Mouse (Mus musculus): ENCODE measurements around the gene Sh2b3.

Sh2b3 gene

DNA sequence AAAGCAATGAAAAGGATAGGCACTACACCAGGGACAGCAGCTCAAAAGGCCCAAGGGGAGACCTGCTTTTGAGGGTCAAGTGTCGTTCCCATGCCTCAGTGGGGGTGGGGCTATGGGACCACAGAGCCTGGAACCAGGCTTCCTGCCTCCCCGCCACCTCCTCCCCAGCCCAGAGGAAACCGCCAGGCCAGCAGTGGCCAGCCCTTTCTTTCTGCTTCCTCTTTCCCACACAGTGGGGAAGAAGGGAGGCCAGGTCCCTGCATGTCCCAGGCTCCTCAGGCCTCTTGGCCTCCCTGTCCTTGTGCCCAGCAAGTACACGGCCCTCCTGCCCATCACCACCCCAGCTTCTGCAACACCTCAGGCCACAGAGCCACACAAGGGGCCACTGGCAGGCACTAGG, 13.3 kb downstream of the Sh2b3 start:
- no peak for DNase-seq (ENCODE audit: low read depth, low spot score)

GRCm38 (mm10) chr5:121823668-121824067, 13.8 kb downstream of the Sh2b3 start:
- no peak for DNase-seq (ENCODE audit: low read depth, low spot score)

GRCm38 (mm10) chr5:121822786-121823505, 14.5 kb downstream of the Sh2b3 start:
- DNase-seq (ENCODE audit: low read depth, low spot score), result no peak

DNA sequence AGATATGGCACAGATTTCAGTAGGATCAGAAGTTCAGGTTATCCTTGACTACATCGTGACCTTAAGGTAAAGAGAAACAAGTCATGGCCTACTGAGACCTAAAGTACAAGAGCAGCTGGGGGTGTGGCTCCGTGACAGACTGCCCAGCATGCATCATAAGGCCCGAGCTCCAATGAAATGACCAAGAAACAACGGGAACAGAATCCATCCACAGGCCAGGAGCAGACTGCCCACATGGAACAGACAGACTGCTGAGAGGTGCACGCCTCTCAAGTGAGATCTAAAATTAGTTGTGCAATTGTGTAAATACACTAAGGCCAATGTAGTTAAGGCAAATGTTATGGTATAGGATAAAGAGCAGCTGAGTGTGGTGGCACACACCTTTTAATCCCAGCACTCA, 15.9 kb downstream of the Sh2b3 start:
- no peak for DNase-seq (ENCODE audit: low read depth, low spot score)

DNA sequence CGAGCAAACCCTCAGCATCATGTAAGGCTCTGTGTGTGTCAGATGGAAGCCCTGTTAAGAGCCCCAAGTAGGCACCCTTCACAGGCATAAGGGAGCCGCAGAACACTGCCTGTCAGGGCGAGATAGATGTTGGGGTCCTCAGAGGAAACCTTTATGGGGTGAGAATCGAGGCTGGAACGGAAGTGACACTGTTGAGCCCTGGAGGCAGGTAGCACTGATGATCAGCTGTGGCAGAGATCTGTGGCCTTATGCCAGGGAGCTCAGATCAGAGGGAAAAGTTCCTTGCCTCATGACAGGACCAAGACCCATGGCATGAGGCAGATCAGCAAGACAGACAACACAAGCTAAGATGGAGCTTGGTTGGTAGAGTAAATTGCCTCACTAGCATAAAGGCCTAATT, 16.3 kb downstream of the Sh2b3 start:
- no peak for DNase-seq (ENCODE audit: low read depth, low spot score)

DNA sequence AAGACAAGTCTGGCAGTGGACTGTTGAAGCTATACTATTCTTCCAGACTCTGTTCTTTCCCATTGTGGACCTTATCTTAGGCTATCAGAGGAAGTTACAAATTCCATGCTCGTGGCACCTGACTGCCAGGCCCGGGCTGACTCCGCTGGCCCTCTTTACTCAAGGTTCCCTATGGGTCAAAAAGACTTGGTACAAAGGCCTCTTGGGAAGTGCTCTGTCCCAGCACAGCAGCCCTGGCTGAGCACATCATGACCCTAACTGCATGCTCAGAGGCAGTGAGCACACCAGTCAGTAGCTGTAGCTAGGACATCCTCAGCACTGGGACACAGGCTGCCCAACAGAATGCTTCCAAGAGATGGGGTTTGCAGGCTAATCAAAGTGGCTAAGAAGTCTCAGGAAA, 16.8 kb downstream of the Sh2b3 start:
- no peak for DNase-seq (ENCODE audit: low read depth, low spot score)

DNA sequence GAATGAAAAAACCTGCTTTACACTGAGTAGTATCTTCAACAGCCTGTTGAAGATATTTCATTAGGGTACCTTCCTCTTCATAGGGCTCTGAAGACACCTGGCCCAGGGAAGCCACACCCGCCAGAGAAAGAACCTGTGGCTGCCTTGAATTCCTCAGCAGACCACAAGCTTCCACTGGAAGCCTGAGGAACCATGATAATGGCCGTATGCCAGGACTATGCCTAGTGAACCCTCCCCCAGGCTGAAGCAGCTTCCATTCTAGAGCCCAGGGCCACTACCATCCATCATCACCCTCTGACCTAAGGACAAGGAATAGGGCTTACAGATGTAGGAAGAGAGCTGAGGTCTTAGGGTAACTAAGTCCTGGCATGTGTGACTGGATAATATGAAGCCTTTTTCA, 17.3 kb downstream of the Sh2b3 start:
- DNase-seq (ENCODE audit: low read depth, low spot score), result peak; percentile 81

- no peak for DNase-seq (ENCODE audit: low read depth, low spot score)
These were observed 17.9 kb downstream of the Sh2b3 start for GRCm38 (mm10) chr5:121819559-121819958.

DNA sequence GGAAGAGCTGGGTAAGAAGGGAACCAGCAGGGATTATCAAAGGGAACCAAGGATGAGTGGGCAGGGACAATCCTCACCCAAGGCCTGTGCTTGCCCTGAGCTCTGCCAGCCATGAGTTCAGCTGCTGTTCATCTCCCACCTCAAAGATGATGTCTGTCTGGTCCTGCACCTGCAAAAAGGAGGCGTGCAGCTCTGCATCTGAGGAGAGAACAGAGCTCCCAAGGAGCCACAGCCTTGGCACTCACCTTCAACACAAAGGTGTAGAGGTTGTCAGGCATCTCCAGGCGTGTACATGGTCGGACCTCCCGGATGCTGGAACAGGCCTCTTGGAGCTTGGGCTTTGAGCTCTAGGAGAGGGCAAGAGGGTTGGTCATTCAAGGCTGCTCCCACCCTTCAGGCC, 18.6 kb downstream of the Sh2b3 start:
- no peak for DNase-seq (ENCODE audit: low read depth, low spot score)

DNA sequence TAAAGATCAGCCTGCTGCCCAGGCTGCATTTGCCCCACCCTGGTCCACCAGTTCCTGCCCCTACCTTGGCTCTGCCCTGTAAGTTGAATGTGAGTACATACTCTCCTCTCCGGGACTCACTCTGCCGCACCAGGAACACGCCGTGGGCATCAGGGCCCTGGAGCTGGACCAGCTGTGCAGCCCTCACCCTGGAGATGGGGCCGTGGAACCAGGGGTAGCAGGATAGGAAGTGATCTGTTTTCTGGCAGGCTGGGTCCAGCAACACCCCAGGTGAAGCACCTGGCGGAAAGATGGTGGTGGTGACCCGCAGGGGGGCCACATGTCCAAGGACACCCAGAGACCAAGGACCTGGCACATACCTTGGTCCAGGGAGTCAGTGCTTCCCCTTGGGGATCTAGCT, 19.0 kb downstream of the Sh2b3 start:
- DNase-seq (ENCODE audit: low read depth, low spot score), result no peak

- DNase-seq (ENCODE audit: low read depth, low spot score), result no peak
These were observed 19.9 kb downstream of the Sh2b3 start for GRCm38 (mm10) chr5:121817551-121817950.

DNA sequence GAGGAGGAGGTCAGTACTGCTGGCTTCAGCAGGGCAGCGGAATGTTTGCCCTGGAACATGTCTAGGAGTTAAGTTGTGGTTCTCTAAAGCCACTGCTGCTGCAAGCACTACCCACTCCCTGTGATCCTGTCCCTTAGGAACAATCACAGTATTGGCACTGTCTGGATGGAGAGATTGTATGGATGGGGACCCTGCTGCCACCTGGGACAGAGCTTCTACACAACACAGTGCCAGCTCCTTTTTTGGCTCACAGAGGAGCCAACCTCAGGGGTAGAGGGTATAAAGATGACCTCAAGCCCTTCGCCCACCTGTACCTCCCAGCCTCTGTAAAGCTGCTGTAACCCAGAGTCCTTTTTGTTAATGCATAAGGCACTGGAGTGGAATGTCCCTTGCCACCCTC, 20.8 kb downstream of the Sh2b3 start:
- no peak for DNase-seq (ENCODE audit: low read depth, low spot score)

- DNase-seq (ENCODE audit: low read depth, low spot score), result no peak
These were observed 21.5 kb downstream of the Sh2b3 start for GRCm38 (mm10) chr5:121815867-121816380.

DNA sequence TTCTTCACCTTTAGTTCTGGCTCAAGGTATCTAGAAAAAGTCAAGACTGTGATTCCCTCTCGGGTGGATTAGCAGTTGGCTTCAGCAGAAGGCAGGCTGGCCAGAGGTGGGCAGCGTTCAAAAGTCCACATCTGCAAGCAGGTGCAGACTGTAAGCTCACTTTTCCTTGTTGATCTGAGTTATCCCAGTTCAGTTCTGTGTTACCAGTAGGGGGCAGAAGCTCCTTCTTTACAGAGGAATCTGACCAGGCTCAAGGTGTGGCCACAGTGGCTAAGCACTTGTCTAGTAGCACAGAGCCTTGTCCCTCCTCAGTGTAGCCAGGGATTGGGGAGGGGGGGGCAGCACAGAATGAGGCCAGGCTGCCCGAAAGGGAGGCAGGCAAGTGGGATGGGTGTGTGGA, 22.4 kb downstream of the Sh2b3 start:
- DNase-seq (ENCODE audit: low read depth, low spot score), result peak; percentile 87

DNA sequence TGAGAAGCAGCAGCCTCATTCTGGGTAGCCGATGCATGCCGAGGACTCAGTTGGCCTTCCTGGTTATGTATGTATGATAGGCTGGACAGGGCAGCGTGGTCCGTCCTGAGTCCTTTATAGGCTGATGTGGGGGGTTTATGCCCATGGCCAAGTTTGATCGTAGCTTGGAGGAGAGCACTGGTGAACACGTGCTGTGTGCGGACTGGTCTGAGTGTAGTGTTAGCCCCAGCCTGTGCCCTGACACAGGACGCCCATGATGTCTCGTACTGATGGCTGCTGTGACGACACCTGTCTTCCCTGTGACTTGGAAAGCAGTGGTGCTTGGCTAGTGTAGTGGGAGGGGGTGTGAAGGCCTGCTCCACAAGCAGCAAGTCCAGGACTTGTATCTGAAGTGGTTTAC, 23.7 kb downstream of the Sh2b3 start:
- DNase-seq (ENCODE audit: low read depth, low spot score), result no peak

- DNase-seq (ENCODE audit: low read depth, low spot score), result no peak
These were observed 24.8 kb downstream of the Sh2b3 start for GRCm38 (mm10) chr5:121812526-121813243.

DNA sequence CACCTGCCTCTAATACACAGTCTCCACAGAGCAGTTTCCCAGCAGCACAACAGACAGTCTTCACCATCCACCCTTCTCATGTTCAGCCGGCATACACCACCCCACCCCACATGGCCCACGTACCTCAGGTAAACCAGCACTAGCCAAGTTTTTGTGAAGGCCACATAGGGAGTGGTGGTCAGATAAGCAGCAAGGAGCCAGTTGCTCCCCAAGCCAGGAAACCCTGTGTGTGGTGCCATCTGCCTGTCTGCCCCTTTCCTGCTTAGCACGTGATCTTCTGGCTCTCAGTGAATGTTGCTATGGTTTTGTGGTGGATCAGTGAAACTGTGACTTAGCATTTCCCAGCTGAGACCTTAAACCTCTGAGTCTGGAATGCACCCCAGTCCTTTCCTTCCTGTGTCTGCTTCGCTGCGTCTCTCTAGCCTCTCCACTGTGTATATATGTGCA, 25.9 kb downstream of the Sh2b3 start:
- no peak for DNase-seq (ENCODE audit: low read depth, low spot score)

- DNase-seq (ENCODE audit: low read depth, low spot score), result no peak
These were observed 26.9 kb downstream of the Sh2b3 start for GRCm38 (mm10) chr5:121810331-121811151.

GRCm38 (mm10) chr5:121809667-121810224, 27.7 kb downstream of the Sh2b3 start:
- DNase-seq (ENCODE audit: low read depth, low spot score), result no peak

DNA sequence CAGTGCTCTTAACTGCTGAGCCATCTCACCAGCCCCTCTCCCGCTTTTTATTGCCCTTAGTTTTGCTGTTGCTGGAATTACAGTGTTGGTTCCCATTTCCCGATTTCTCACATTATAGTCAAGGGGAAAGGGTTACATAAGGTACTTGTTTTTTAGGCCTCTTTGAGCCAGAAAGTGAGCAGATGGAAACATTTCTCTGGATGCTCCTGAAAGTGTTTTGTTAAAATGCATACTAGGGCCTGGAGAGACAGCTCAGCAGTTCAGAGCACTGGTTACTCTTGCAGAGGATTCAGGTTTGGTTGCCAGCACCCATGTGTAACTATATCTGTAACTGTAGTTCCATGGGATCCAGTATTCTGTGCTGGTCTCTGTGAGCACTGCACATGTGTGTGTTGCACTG, 29.2 kb downstream of the Sh2b3 start:
- no peak for DNase-seq (ENCODE audit: low read depth, low spot score)

DNA sequence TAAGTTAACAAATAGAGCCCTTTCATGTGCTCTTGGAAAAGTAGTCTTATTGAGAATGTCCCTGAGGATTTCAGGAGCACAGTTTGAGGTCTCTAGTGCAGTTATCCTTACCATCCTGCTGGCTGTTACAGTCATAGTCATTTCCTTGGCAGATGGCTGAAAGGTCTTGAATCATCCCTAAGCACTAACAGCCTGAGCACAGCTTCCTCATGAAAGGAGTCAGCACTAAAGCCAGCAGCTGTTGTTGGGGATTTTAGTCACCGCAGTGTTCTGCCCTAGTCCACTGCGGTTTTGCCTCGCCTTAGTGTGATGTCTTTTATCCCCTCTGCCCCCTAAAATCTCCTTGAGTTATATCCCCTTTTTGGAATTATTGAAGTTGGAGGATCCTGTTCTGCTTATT, 30.3 kb downstream of the Sh2b3 start:
- peak; percentile 67 for DNase-seq (ENCODE audit: low read depth, low spot score)

GRCm38 (mm10) chr5:121798447-121798846, 39.0 kb downstream of the Sh2b3 start:
- DNase-seq (ENCODE audit: low read depth, low spot score), result no peak

Data from 3T3-L1 (cell line).